Mouse (Mus musculus) spleen, adult 2 months (tissue): ENCODE results near the gene Nrp1. TPM values are rescaled to one million over a fixed set of nuclear protein-coding genes. Genes with fewer than 3 reads are reported as not detected.

ENCODE experiments used
- DNase-seq, 2 experiments: peaks; one replicate each; pipeline versions ENCODE4 v3.0.0 to v3.0.0-alpha.2; 2012 to 2021; ENCODE audit warnings: low spot score in 2 of 2, low read depth in 1 of 2
- H3K27ac ChIP-seq: fragments of 200-500 bp; 2 replicates; pipeline ENCODE4 v1.5.1; 2012; ENCODE audit warnings: low read length, inconsistent platforms; ENCODE audit not compliant: insufficient read depth
- H3K27me3 ChIP-seq: fragments of 200-500 bp; 2 replicates; pipeline ENCODE4 v1.6.1; 2012; ENCODE audit warnings: mild to moderate bottlenecking, moderate library complexity, low read length, inconsistent platforms; ENCODE audit not compliant: control insufficient read depth, insufficient read depth
- H3K36me3 ChIP-seq: fragments of 200-500 bp; 2 replicates; pipeline ENCODE4 v1.6.1; 2012; ENCODE audit warnings: mild to moderate bottlenecking, low read length, inconsistent platforms; ENCODE audit not compliant: control insufficient read depth, insufficient read depth
- H3K4me1 ChIP-seq: fragments of 200-500 bp; 2 replicates; pipeline ENCODE4 v1.6.1; 2011; ENCODE audit warnings: inconsistent platforms; ENCODE audit not compliant: control insufficient read depth, insufficient read depth, insufficient read length
- H3K4me3 ChIP-seq: fragments of 200-500 bp; 2 replicates; pipeline ENCODE4 v1.5.1; 2011; ENCODE audit warnings: mild to moderate bottlenecking, inconsistent platforms; ENCODE audit not compliant: insufficient read depth, insufficient read length; ENCODE audit errors: extremely low read depth
- CTCF ChIP-seq: fragments of 200-500 bp; IDR thresholded peaks from 2 replicates; pipeline ENCODE4 v1.5.1; 2011; ENCODE audit warnings: mild to moderate bottlenecking, inconsistent platforms; ENCODE audit not compliant: insufficient read depth, insufficient read length, insufficient replicate concordance; ENCODE audit errors: extremely low read depth
- POLR2A ChIP-seq: fragments of 200-500 bp; IDR thresholded peaks from 2 replicates; pipeline ENCODE4 v1.6.1; 2011; ENCODE audit warnings: low read depth, low read length, inconsistent platforms
- WGBS: fragments of 180-500 bp; shearing (Covaris S2); methylation state at CpG from one replicate; pipeline ENCODE4 v1.1.7; 2018; 5-methylcytosine and 5-hydroxymethylcytosine counted together
- polyA plus RNA-seq: library from polyadenylated mRNA; depleted of rRNA; stranded (reverse); fragments of >200 nt; gene quantifications from 2 replicates; pipeline ENCODE4 v1.2.3, GENCODE M21; 2012

Nrp1 gene
- polyA plus RNA-seq, 1 experiment: 8.1 TPM

- Histone ChIP-seq H3K27me3 (no peaks in the 10 kb centered on the region), H3K36me3 (no peaks in the 10 kb centered on the region), H3K4me3 (no peak overlapping the region), H3K4me1 (no peaks in the 10 kb centered on the region), H3K27ac (no peak overlapping the region)
- no peak for DNase-seq
- TF ChIP-seq POLR2A (no peak), CTCF (no peak)
- WGBS: 57% methylated on average over 1 of the region's 1 CpGs
Observed at GRCm38 (mm10) chr8:128459704-128460103, 101.3 kb downstream of the Nrp1 start.

GRCm38 (mm10) chr8:128461716-128462115 lies 103.3 kb downstream of the Nrp1 start:
- no peaks in the 10 kb centered on the region for H3K36me3 ChIP-seq
- DNase-seq: no peak

GRCm38 (mm10) chr8:128463162-128463561 lies 104.8 kb downstream of the Nrp1 start:
- H3K36me3 ChIP-seq: no peaks in the 10 kb centered on the region
- DNase-seq: no peak
- no peaks in the 10 kb centered on the region for H3K27me3 ChIP-seq
- 0 out of 2 replicates have a peak, but pooled peaks cover 2% of the 10 kb centered on the region for H3K4me1 ChIP-seq
- H3K27ac ChIP-seq: no peak overlapping the region
- no peak overlapping the region for H3K4me3 ChIP-seq
- TF ChIP-seq CTCF: no peak
- TF ChIP-seq POLR2A: no peak

More at GRCm38 (mm10) chr8:128461716-128462115, 103.3 kb downstream of the Nrp1 start:
- no peak for TF ChIP-seq CTCF
- no peak for TF ChIP-seq POLR2A
- 0 out of 2 replicates have a peak, but pooled peaks cover 2% of the 10 kb centered on the region for H3K4me1 ChIP-seq
- H3K4me3 ChIP-seq: no peak overlapping the region
- H3K27ac ChIP-seq: no peak overlapping the region
- H3K27me3 ChIP-seq: no peaks in the 10 kb centered on the region

- Histone ChIP-seq H3K4me1 (0 out of 2 replicates have a peak, but pooled peaks cover 2% of the 10 kb centered on the region), H3K27me3 (no peaks in the 10 kb centered on the region), H3K27ac (no peak overlapping the region), H3K36me3 (no peaks in the 10 kb centered on the region), H3K4me3 (no peak overlapping the region)
- 80% methylated on average over 4 of the region's 4 CpGs for WGBS
- DNase-seq: no peak
- no peak for TF ChIP-seq CTCF
- TF ChIP-seq POLR2A: no peak
Observed at GRCm38 (mm10) chr8:128464056-128464623, 105.7 kb downstream of the Nrp1 start.

GRCm38 (mm10) chr8:128465553-128465952 lies 107.1 kb downstream of the Nrp1 start:
- no peak for TF ChIP-seq POLR2A
- no peak for TF ChIP-seq CTCF
- 0 out of 2 replicates have a peak, but pooled peaks cover 2% of the 10 kb centered on the region for H3K4me1 ChIP-seq
- no peaks in the 10 kb centered on the region for H3K27me3 ChIP-seq
- H3K27ac ChIP-seq: no peak overlapping the region
- no peak for DNase-seq
- no peak overlapping the region for H3K4me3 ChIP-seq
- no peaks in the 10 kb centered on the region for H3K36me3 ChIP-seq
- WGBS: 91% methylated on average over 2 of the region's 2 CpGs

GRCm38 (mm10) chr8:128466681-128467430 lies 108.5 kb downstream of the Nrp1 start:
- WGBS: 90% methylated on average over 4 of the region's 4 CpGs
- H3K27ac ChIP-seq: no peak overlapping the region
- no peak for DNase-seq
- no peak for TF ChIP-seq CTCF
- no peak for TF ChIP-seq POLR2A
- no peaks in the 10 kb centered on the region for H3K36me3 ChIP-seq
- no peak overlapping the region for H3K4me3 ChIP-seq
- H3K27me3 ChIP-seq: no peaks in the 10 kb centered on the region
- H3K4me1 ChIP-seq: 0 out of 2 replicates have a peak, but pooled peaks cover 2% of the 10 kb centered on the region

GRCm38 (mm10) chr8:128470097-128470496 lies 111.7 kb downstream of the Nrp1 start:
- Histone ChIP-seq H3K4me1 (0 out of 2 replicates have a peak, but pooled peaks cover 2% of the 10 kb centered on the region), H3K36me3 (no peaks in the 10 kb centered on the region), H3K4me3 (no peak overlapping the region), H3K27me3 (no peaks in the 10 kb centered on the region), H3K27ac (no peak overlapping the region)
- no peak for DNase-seq
- WGBS: 77% methylated on average over 2 of the region's 2 CpGs
- TF ChIP-seq CTCF (no peak), POLR2A (no peak)
